Mouse (Mus musculus) heart, embryonic 12.5 days (tissue): ENCODE data around the gene Catsper3. TPM values are rescaled to one million over a fixed set of nuclear protein-coding genes. Genes with fewer than 3 reads are reported as not detected.

Source experiments
- ATAC-seq: fragments of 200-750 bp; cut with Nextera tagmentation; 2 replicates; pipeline ENCODE4 v1.8.0; 2017; ENCODE audit warnings: moderate TSS enrichment, moderate library complexity; ENCODE audit not compliant: insufficient number of reproducible peaks, low FRiP score
- H3K27ac ChIP-seq: fragments of 300-500 bp; sonication (generic); 2 replicates; pipeline ENCODE4 v1.5.1; 2016; ENCODE audit warnings: mild to moderate bottlenecking, moderate library complexity; ENCODE audit not compliant: poor library complexity, severe bottlenecking
- H3K27me3 ChIP-seq: fragments of 300-500 bp; sonication (generic); replicated peaks from 2 replicates; pipeline ENCODE4 v1.6.1; 2016; ENCODE audit warnings: mild to moderate bottlenecking, moderate library complexity
- H3K36me3 ChIP-seq: fragments of 300-500 bp; sonication (generic); 2 replicates; pipeline ENCODE4 v1.6.1; 2016; ENCODE audit warnings: mild to moderate bottlenecking, moderate library complexity
- H3K4me1 ChIP-seq: fragments of 300-500 bp; sonication (generic); replicated peaks from 2 replicates; pipeline ENCODE4 v1.6.1; 2016; ENCODE audit warnings: mild to moderate bottlenecking
- H3K4me2 ChIP-seq: fragments of 300-500 bp; sonication (generic); 2 replicates; pipeline ENCODE4 v1.6.1; 2016; ENCODE audit warnings: mild to moderate bottlenecking, moderate library complexity
- H3K4me3 ChIP-seq: fragments of 300-500 bp; sonication (generic); 2 replicates; pipeline ENCODE4 v1.5.1; 2016; ENCODE audit warnings: mild to moderate bottlenecking
- H3K9ac ChIP-seq: fragments of 300-500 bp; sonication (generic); 2 replicates; pipeline ENCODE4 v1.6.1; 2016; ENCODE audit warnings: mild to moderate bottlenecking, moderate library complexity
- H3K9me3 ChIP-seq: fragments of 300-500 bp; sonication (generic); replicated peaks from 2 replicates; pipeline ENCODE4 v1.6.1; 2016; ENCODE audit warnings: mild to moderate bottlenecking, moderate library complexity
- WGBS: fragments of 180-500 bp; shearing (Covaris S2); methylation state at CpG from one replicate; pipeline ENCODE4 v1.1.7; 2016; 5-methylcytosine and 5-hydroxymethylcytosine counted together
- polyA plus RNA-seq: library from polyadenylated mRNA; unstranded; fragments of >200 nt; fragmentation: Nextera tagmentation; extraction: Ambion mirVana; gene quantifications from 2 replicates; pipeline ENCODE4 v1.2.1, GENCODE M21; 2016

Catsper3 gene
- polyA plus RNA-seq: not detected in 2 replicates

- no peak for ATAC-seq
- Histone ChIP-seq H3K4me2 (no peak within 1 kb of the TSS), H3K4me3 (no peak within 1 kb of the TSS), H3K27me3 (no peaks in the 10 kb centered on the region), H3K9ac (no peak within 1 kb of the TSS), H3K36me3 (no peaks in the 10 kb centered on the region), H3K27ac (no peak within 1 kb of the TSS), H3K4me1 (no peaks in the 10 kb centered on the region), H3K9me3 (no peaks in the 10 kb centered on the region)
- WGBS: 77% methylated on average over 3 of the region's 3 CpGs
These were observed at the start of gene Catsper3 for GRCm38 (mm10) chr13:55784268-55784667. Catsper3 (plus strand) TSS chr13:55784568.

- no peaks in the 10 kb centered on the region for H3K27me3 ChIP-seq
- no peak for ATAC-seq
- 87% methylated on average over 8 of the region's 8 CpGs for WGBS
- no peak overlapping the region for H3K27ac ChIP-seq
- H3K9ac ChIP-seq: no peak overlapping the region
- no peak overlapping the region for H3K4me2 ChIP-seq
- H3K9me3 ChIP-seq: no peaks in the 10 kb centered on the region
- peaks cover 2% of the 10 kb centered on the region; the same call in 1 of the 2 replicates for H3K36me3 ChIP-seq
- no peak overlapping the region for H3K4me3 ChIP-seq
- no peaks in the 10 kb centered on the region for H3K4me1 ChIP-seq
These were observed 46.5 kb upstream of the Catsper3 start for GRCm38 (mm10) chr13:55737885-55738284.

GRCm38 (mm10) chr13:55742306-55742705 lies 42.1 kb upstream of the Catsper3 start:
- Histone ChIP-seq H3K4me1 (no peaks in the 10 kb centered on the region), H3K4me2 (no peak overlapping the region), H3K27me3 (no peaks in the 10 kb centered on the region), H3K36me3 (no peaks in the 10 kb centered on the region), H3K9me3 (no peaks in the 10 kb centered on the region), H3K4me3 (no peak overlapping the region), H3K27ac (no peak overlapping the region), H3K9ac (no peak overlapping the region)
- WGBS: 73% methylated on average over 8 of the region's 8 CpGs
- no peak for ATAC-seq

- Histone ChIP-seq H3K36me3 (no peaks in the 10 kb centered on the region), H3K27me3 (no peaks in the 10 kb centered on the region), H3K9me3 (no peaks in the 10 kb centered on the region), H3K4me3 (no peak overlapping the region), H3K27ac (no peak overlapping the region), H3K9ac (no peak overlapping the region), H3K4me2 (no peak overlapping the region), H3K4me1 (peaks cover 9% of the 10 kb centered on the region)
- no peak for ATAC-seq
- 72% methylated on average over 13 of the region's 13 CpGs for WGBS
These were observed 30.0 kb upstream of the Catsper3 start for GRCm38 (mm10) chr13:55754380-55754779.

GRCm38 (mm10) chr13:55756789-55757188 lies 27.6 kb upstream of the Catsper3 start:
- 0 out of 2 replicates have a peak overlapping the region, but pooled peaks have one; percentile 1 for H3K4me3 ChIP-seq
- H3K27ac ChIP-seq: no peak overlapping the region
- ATAC-seq: no peak
- H3K36me3 ChIP-seq: no peaks in the 10 kb centered on the region
- no peaks in the 10 kb centered on the region for H3K27me3 ChIP-seq
- peaks cover 20% of the 10 kb centered on the region for H3K4me1 ChIP-seq
- no peaks in the 10 kb centered on the region for H3K9me3 ChIP-seq
- 39% methylated on average over 8 of the region's 8 CpGs for WGBS
- H3K9ac ChIP-seq: peak overlapping the region; percentile 38; the same call in 1 of the 2 replicates
- peak overlapping the region; percentile 53 for H3K4me2 ChIP-seq

- WGBS: 88% methylated on average over 6 of the region's 6 CpGs
- Histone ChIP-seq H3K9ac (no peak overlapping the region), H3K27ac (no peak overlapping the region), H3K4me1 (peaks cover 20% of the 10 kb centered on the region), H3K4me2 (no peak overlapping the region), H3K9me3 (no peaks in the 10 kb centered on the region), H3K27me3 (no peaks in the 10 kb centered on the region), H3K36me3 (no peaks in the 10 kb centered on the region), H3K4me3 (no peak overlapping the region)
- ATAC-seq: no peak
These were observed 26.7 kb upstream of the Catsper3 start for GRCm38 (mm10) chr13:55757645-55758044.

GRCm38 (mm10) chr13:55760576-55760975 lies 23.8 kb upstream of the Catsper3 start:
- H3K4me3 ChIP-seq: no peak overlapping the region
- WGBS: 67% methylated on average over 10 of the region's 10 CpGs
- no peaks in the 10 kb centered on the region for H3K27me3 ChIP-seq
- H3K4me1 ChIP-seq: peaks cover 25% of the 10 kb centered on the region
- no peaks in the 10 kb centered on the region for H3K36me3 ChIP-seq
- H3K27ac ChIP-seq: peak overlapping the region; percentile 13; the same call in 1 of the 2 replicates
- ATAC-seq: no peak
- no peaks in the 10 kb centered on the region for H3K9me3 ChIP-seq
- 0 out of 2 replicates have a peak overlapping the region, but pooled peaks have one; percentile 27 for H3K9ac ChIP-seq
- peak overlapping the region; percentile 50 for H3K4me2 ChIP-seq

- WGBS: 71% methylated on average over 10 of the region's 10 CpGs
- no peak overlapping the region for H3K4me2 ChIP-seq
- peaks cover 23% of the 10 kb centered on the region for H3K4me1 ChIP-seq
- no peaks in the 10 kb centered on the region for H3K9me3 ChIP-seq
- no peak overlapping the region for H3K4me3 ChIP-seq
- 0 out of 2 replicates have a peak overlapping the region, but pooled peaks have one; percentile 28 for H3K9ac ChIP-seq
- no peak for ATAC-seq
- H3K36me3 ChIP-seq: no peaks in the 10 kb centered on the region
- H3K27ac ChIP-seq: no peak overlapping the region
- no peaks in the 10 kb centered on the region for H3K27me3 ChIP-seq
These were observed 22.9 kb upstream of the Catsper3 start for GRCm38 (mm10) chr13:55761486-55761885.

GRCm38 (mm10) chr13:55774352-55774751 lies 10.0 kb upstream of the Catsper3 start:
- no peak for ATAC-seq
- peaks cover 6% of the 10 kb centered on the region for H3K4me1 ChIP-seq
- H3K27me3 ChIP-seq: no peaks in the 10 kb centered on the region
- H3K9ac ChIP-seq: no peak overlapping the region
- no peak overlapping the region for H3K27ac ChIP-seq
- 80% methylated on average over 7 of the region's 7 CpGs for WGBS
- no peak overlapping the region for H3K4me3 ChIP-seq
- H3K4me2 ChIP-seq: no peak overlapping the region
- no peaks in the 10 kb centered on the region for H3K9me3 ChIP-seq
- peaks cover 11% of the 10 kb centered on the region for H3K36me3 ChIP-seq

- H3K9ac ChIP-seq: no peak overlapping the region
- no peak overlapping the region for H3K4me3 ChIP-seq
- peaks cover 6% of the 10 kb centered on the region for H3K4me1 ChIP-seq
- no peak overlapping the region for H3K27ac ChIP-seq
- ATAC-seq: no peak
- 30% methylated on average over 11 of the region's 11 CpGs for WGBS
- no peak overlapping the region for H3K4me2 ChIP-seq
- H3K9me3 ChIP-seq: no peaks in the 10 kb centered on the region
- H3K27me3 ChIP-seq: no peaks in the 10 kb centered on the region
- peaks cover 11% of the 10 kb centered on the region for H3K36me3 ChIP-seq
These were observed 9.3 kb upstream of the Catsper3 start for GRCm38 (mm10) chr13:55775056-55775455.

GRCm38 (mm10) chr13:55786120-55786519 lies 1.8 kb downstream of the Catsper3 start:
- no peak overlapping the region for H3K4me2 ChIP-seq
- no peak overlapping the region for H3K9ac ChIP-seq
- no peaks in the 10 kb centered on the region for H3K4me1 ChIP-seq
- no peaks in the 10 kb centered on the region for H3K27me3 ChIP-seq
- H3K27ac ChIP-seq: no peak overlapping the region
- no peaks in the 10 kb centered on the region for H3K36me3 ChIP-seq
- H3K4me3 ChIP-seq: no peak overlapping the region
- no peaks in the 10 kb centered on the region for H3K9me3 ChIP-seq
- no peak for ATAC-seq
- WGBS: 62% methylated on average over 11 of the region's 11 CpGs

GRCm38 (mm10) chr13:55801246-55801645 lies 16.9 kb downstream of the Catsper3 start:
- H3K4me3 ChIP-seq: no peak overlapping the region
- no peak for ATAC-seq
- H3K27ac ChIP-seq: no peak overlapping the region
- peaks cover 8% of the 10 kb centered on the region for H3K9me3 ChIP-seq
- no peaks in the 10 kb centered on the region for H3K27me3 ChIP-seq
- H3K36me3 ChIP-seq: no peaks in the 10 kb centered on the region
- 81% methylated on average over 2 of the region's 2 CpGs for WGBS
- H3K9ac ChIP-seq: no peak overlapping the region
- H3K4me2 ChIP-seq: no peak overlapping the region
- no peaks in the 10 kb centered on the region for H3K4me1 ChIP-seq
